Mouse (Mus musculus) hindbrain, postnatal 0 days (tissue): Measurements from ENCODE around the gene Snx33. TPM values are rescaled to one million over a fixed set of nuclear protein-coding genes. Genes with fewer than 3 reads are reported as not detected.

Source experiments
- ATAC-seq: fragments of 200-750 bp; cut with Nextera tagmentation; 2 replicates; pipeline ENCODE4 v1.8.0; 2017; ENCODE audit warnings: mild to moderate bottlenecking, moderate TSS enrichment, moderate library complexity
- DNase-seq: peaks from one replicate; pipeline ENCODE4 v3.0.0-alpha.2; 2015; ENCODE audit warnings: low spot score
- H3K27ac ChIP-seq: fragments of 300-500 bp; sonication (generic); 2 replicates; pipeline ENCODE4 v1.5.1; 2014; ENCODE audit warnings: mild to moderate bottlenecking
- H3K27me3 ChIP-seq: fragments of 300-500 bp; sonication (generic); 2 replicates; pipeline ENCODE4 v1.6.1; 2014; ENCODE audit warnings: low read length, mixed read lengths; ENCODE audit not compliant: insufficient read depth
- H3K36me3 ChIP-seq: fragments of 300-500 bp; sonication (generic); 2 replicates; pipeline ENCODE4 v1.6.1; 2014; ENCODE audit warnings: low read length, mixed read lengths; ENCODE audit not compliant: insufficient read depth
- H3K4me1 ChIP-seq: fragments of 300-500 bp; sonication (generic); 2 replicates; pipeline ENCODE4 v1.6.1; 2014; ENCODE audit warnings: antibody characterized with exemption, low read length, mixed read lengths; ENCODE audit not compliant: insufficient read depth
- H3K4me2 ChIP-seq: fragments of 300-500 bp; sonication (generic); 2 replicates; pipeline ENCODE4 v1.6.1; 2014; ENCODE audit warnings: low read depth, mild to moderate bottlenecking, low read length, moderate library complexity, mixed read lengths
- H3K4me3 ChIP-seq: fragments of 300-500 bp; sonication (generic); 2 replicates; pipeline ENCODE4 v1.5.1; 2014; ENCODE audit warnings: low read length
- H3K9ac ChIP-seq: fragments of 300-500 bp; sonication (generic); replicated peaks from 2 replicates; pipeline ENCODE4 v1.6.1; 2014; ENCODE audit warnings: mild to moderate bottlenecking, low read length, moderate library complexity, mixed read lengths
- H3K9me3 ChIP-seq: fragments of 300-500 bp; sonication (generic); 2 replicates; pipeline ENCODE4 v1.6.1; 2016; ENCODE audit warnings: low read length, mixed read lengths
- CTCF ChIP-seq: IDR thresholded peaks from 2 replicates; pipeline ENCODE4 v1.5.1; 2016; ENCODE audit warnings: antibody characterized with exemption, control low read depth, low read depth
- WGBS: fragments of 180-500 bp; shearing (Covaris S2); extraction: QIAGEN DNeasy Blood & Tissue Kit; methylation state at CpG from one replicate; pipeline ENCODE4 v1.1.7; 2014; 5-methylcytosine and 5-hydroxymethylcytosine counted together
- polyA plus RNA-seq: library from polyadenylated mRNA; unstranded; fragments of >200 nt; fragmentation: Nextera tagmentation; extraction: Ambion mirVana; gene quantifications from 2 replicates; pipeline ENCODE4 v1.2.1, GENCODE M21; 2015
- total RNA-seq: library from RNA; depleted of rRNA; stranded (reverse); fragments of >200 nt; gene quantifications from 2 replicates; pipeline ENCODE4 v1.2.3, GENCODE M21; 2014; rRNA removed

Snx33 gene
- total and polyA plus RNA-seq, 2 experiments from 2014 or later: 2.4 to 6.7 TPM

- 49% methylated on average over 5 of the region's 5 CpGs for WGBS
- Histone ChIP-seq H3K27me3 (no peaks in the 10 kb centered on the region), H3K4me1 (0 out of 2 replicates have a peak, but pooled peaks cover 14% of the 10 kb centered on the region), H3K4me2 (no peak overlapping the region), H3K9ac (no peak overlapping the region), H3K9me3 (no peaks in the 10 kb centered on the region), H3K27ac (no peak overlapping the region; the same call in 1 of the 2 replicates), H3K4me3 (no peak overlapping the region), H3K36me3 (no peaks in the 10 kb centered on the region)
- peak; percentile 36 for DNase-seq
- no peak for ATAC-seq
- no peak for TF ChIP-seq CTCF
Observed at GRCm38 (mm10) chr9:56871191-56871590, 57.0 kb downstream of the Snx33 start.

- no peaks in the 10 kb centered on the region for H3K9me3 ChIP-seq
- 0 out of 2 replicates have a peak, but pooled peaks cover 14% of the 10 kb centered on the region for H3K4me1 ChIP-seq
- H3K4me2 ChIP-seq: no peak overlapping the region
- DNase-seq (no peak), ATAC-seq (no peak)
- no peak for TF ChIP-seq CTCF
- H3K4me3 ChIP-seq: no peak overlapping the region
- no peaks in the 10 kb centered on the region for H3K27me3 ChIP-seq
- no peak overlapping the region for H3K9ac ChIP-seq
- H3K36me3 ChIP-seq: no peaks in the 10 kb centered on the region
- H3K27ac ChIP-seq: no peak overlapping the region; the same call in 1 of the 2 replicates
- WGBS: 71% methylated on average over 10 of the region's 10 CpGs
Observed at GRCm38 (mm10) chr9:56870778-56871177, 57.4 kb downstream of the Snx33 start.

DNA sequence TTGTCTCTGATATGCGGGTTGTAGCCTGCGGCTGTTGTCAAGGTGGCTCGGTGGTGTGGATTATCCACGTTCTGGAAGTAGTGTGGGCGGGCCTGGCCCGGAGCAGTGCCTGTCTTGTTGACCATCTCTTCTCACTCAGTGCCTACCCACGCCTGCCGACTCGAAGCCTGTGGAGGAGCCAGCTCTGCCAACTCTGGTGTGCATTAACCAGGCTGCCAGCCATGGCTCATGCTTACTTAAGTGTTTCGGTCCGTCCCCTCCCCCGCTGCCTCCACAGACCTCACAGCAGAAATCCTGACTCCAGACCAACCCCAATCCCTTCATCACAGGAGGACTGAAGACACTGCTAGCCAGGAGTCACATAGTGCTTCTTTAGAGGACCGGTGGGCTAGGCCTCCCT lies 58.6 kb downstream of the Snx33 start:
- Histone ChIP-seq H3K9me3 (no peaks in the 10 kb centered on the region), H3K36me3 (no peaks in the 10 kb centered on the region), H3K9ac (no peak overlapping the region), H3K27me3 (no peaks in the 10 kb centered on the region), H3K4me2 (no peak overlapping the region), H3K4me3 (no peak overlapping the region), H3K4me1 (0 out of 2 replicates have a peak, but pooled peaks cover 16% of the 10 kb centered on the region), H3K27ac (no peak overlapping the region)
- TF ChIP-seq CTCF: no peak
- ATAC-seq: no peak
- peak; percentile 23 for DNase-seq
- 65% methylated on average over 13 of the region's 13 CpGs for WGBS

DNA sequence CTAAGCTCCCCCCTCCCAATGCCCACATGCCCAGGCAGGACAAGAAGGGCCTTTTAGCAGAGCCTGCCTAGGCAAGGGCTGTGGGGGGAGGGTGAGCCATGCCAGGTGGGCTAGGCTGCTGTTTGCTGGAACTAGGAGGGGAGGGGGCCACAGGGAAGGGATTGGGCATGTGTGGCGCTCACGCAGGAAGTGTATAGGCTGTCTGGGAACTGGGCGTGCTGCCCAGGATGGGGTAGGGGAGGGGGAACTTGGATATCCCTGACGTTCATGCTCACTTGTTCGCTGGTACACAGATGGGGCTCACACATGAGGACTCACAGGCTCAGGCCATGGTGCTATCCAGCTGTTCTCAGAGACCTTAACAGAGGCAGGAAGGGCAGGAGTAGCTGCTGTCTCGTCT lies 59.9 kb downstream of the Snx33 start:
- 29% methylated on average over 6 of the region's 6 CpGs for WGBS
- H3K4me2 ChIP-seq: no peak overlapping the region
- H3K27me3 ChIP-seq: 0 out of 2 replicates have a peak, but pooled peaks cover 4% of the 10 kb centered on the region
- H3K36me3 ChIP-seq: no peaks in the 10 kb centered on the region
- H3K4me3 ChIP-seq: no peak overlapping the region
- DNase-seq: peak; percentile 91
- H3K4me1 ChIP-seq: peaks cover 17% of the 10 kb centered on the region; the same call in 1 of the 2 replicates
- H3K9me3 ChIP-seq: no peaks in the 10 kb centered on the region
- peak overlapping the region; percentile 60 for H3K27ac ChIP-seq
- H3K9ac ChIP-seq: no peak overlapping the region
- ATAC-seq: peak; percentile 93
- no peak for TF ChIP-seq CTCF

Other genes with a start within 250 kb of the Snx33 start
- 181 and 192 TPM in 2 replicates for gene Lingo1, start 131.9 kb downstream of the Snx33 start, total RNA-seq
- gene Lingo1, start 131.9 kb downstream of the Snx33 start, polyA plus RNA-seq: 81.0 and 88.6 TPM in 2 replicates
- 0.42 TPM in 1 of 2 replicates, not detected in the other for gene Odf3l1, start 63.7 kb downstream of the Snx33 start, total RNA-seq
- 0.14 and 0.16 TPM in 2 replicates for gene Odf3l1, start 63.7 kb downstream of the Snx33 start, polyA plus RNA-seq
- gene Cspg4, start 63.3 kb downstream of the Snx33 start, total RNA-seq: 42.1 and 46.6 TPM in 2 replicates
- 7.3 and 7.6 TPM in 2 replicates for gene Cspg4, start 63.3 kb downstream of the Snx33 start, polyA plus RNA-seq
- 142 and 178 TPM in 2 replicates for gene Imp3, start 9.1 kb upstream of the Snx33 start, total RNA-seq
- gene Imp3, start 9.1 kb upstream of the Snx33 start, polyA plus RNA-seq: 77.2 and 80.5 TPM in 2 replicates
- gene Snupn, start 22.5 kb upstream of the Snx33 start, total RNA-seq: 11.3 and 17.6 TPM in 2 replicates
- 22.4 and 22.6 TPM in 2 replicates for gene Snupn, start 22.5 kb upstream of the Snx33 start, polyA plus RNA-seq
- 52.1 and 53.5 TPM in 2 replicates for gene Ptpn9, start 66.6 kb upstream of the Snx33 start, total RNA-seq
- gene Ptpn9, start 66.6 kb upstream of the Snx33 start, polyA plus RNA-seq: 22.5 and 23.0 TPM in 2 replicates
- gene Sin3a, start 143.7 kb upstream of the Snx33 start, total RNA-seq: 45.7 and 51.4 TPM in 2 replicates
- gene Sin3a, start 143.7 kb upstream of the Snx33 start, polyA plus RNA-seq: 13.8 and 16.4 TPM in 2 replicates
- gene Man2c1, start 202.3 kb upstream of the Snx33 start, total RNA-seq: 168 and 171 TPM in 2 replicates
- gene Man2c1, start 202.3 kb upstream of the Snx33 start, polyA plus RNA-seq: 70.8 and 75.5 TPM in 2 replicates
- gene Neil1, start 219.9 kb upstream of the Snx33 start, total RNA-seq: 7.3 and 7.7 TPM in 2 replicates
- 7.2 and 7.3 TPM in 2 replicates for gene Neil1, start 219.9 kb upstream of the Snx33 start, polyA plus RNA-seq
- gene Commd4, start 230.0 kb upstream of the Snx33 start, total RNA-seq: 78.9 and 82.1 TPM in 2 replicates
- gene Commd4, start 230.0 kb upstream of the Snx33 start, polyA plus RNA-seq: 170 TPM in 2 replicates